Mouse (Mus musculus) erythroblast, embryonic 14.5 days (primary cell): ENCODE measurements around the gene Arhgap28.

ENCODE experiments used
- GATA1 ChIP-seq: IDR thresholded peaks from 2 replicates; pipeline ENCODE4 v1.6.1; 2012; ENCODE audit warnings: low read length, inconsistent platforms, mixed read lengths
- TAL1 ChIP-seq: IDR thresholded peaks from 3 replicates; pipeline ENCODE4 v1.6.1; 2012; ENCODE audit warnings: low read length, inconsistent platforms, mixed read lengths

DNA sequence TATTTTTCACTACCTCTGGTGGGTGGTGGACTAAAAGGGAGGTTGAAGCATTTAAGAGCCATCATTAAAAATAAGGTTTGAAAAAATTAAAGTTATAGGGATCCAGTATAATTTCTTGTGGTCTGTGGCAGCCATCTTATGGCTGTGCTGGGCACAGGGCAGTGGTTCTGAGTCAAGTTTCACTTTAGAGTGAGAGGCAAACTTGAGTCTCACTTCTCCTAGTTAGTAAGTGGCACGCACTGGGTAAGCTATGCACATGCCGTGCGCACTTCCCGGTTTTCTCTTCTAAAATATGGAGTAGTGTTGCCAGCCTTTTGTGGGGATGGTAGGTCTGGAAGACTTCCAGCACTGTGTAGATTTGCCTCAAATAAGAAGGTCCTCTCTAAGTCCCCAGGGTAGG lies 38.5 kb upstream of the Arhgap28 start:
- TF ChIP-seq GATA1 (no peak), TAL1 (no peak)
